In the genomic region with DNA sequence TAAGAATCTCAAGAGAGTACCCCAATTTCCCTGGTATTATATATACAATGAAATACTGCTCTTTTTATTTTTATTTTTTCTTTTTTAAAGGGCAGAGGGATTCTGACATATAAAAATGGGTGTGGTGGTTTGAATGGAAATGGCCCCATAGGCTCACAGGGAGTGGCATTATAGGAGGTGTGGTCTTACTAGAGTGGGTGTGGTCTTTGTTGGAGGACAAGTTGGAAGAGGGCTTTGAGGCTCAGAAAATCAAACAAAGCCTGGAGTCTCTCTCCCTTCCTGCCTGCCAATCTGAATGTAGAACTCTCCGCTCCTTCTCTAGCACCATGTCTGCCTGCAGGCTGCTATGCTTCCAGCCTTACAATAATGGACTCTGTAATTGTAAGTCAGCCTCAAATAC, we compare ENCODE assay signal across 13 mouse cellular contexts.
"Had no signal": no experiment of that assay in that cellular context is flagged by ENCODE, and none has a peak within 500 bp of the region (broad histone marks: within the 10 kb centered on the region; RNA-seq: fewer than 3 reads in every experiment).

No protein-coding gene starts in this region.

- H3K9ac ChIP-seq: intestine, embryonic 15.5 days; limb, embryonic 12.5 days; lung, embryonic 14.5 days; midbrain, embryonic 13.5 days had no signal

- DNase-seq: kidney, adult 18-20 months; kidney, postnatal 10 days; kidney, postnatal 4 days; lung, embryonic 14.5 days; lung, postnatal 10 days; thymus, adult 2 months; thymus, postnatal 25 days had no signal

- H3K27ac ChIP-seq: intestine, embryonic 15.5 days; layer of hippocampus, adult 2 months; limb, embryonic 12.5 days; macrophage; midbrain, embryonic 13.5 days had no signal

- ATAC-seq: intestine, embryonic 15.5 days; midbrain, embryonic 13.5 days had no signal

- H3K36me3 ChIP-seq: intestine, embryonic 15.5 days; limb, embryonic 12.5 days; midbrain, embryonic 13.5 days had no signal

- H3K4me2 ChIP-seq: intestine, embryonic 15.5 days; limb, embryonic 12.5 days; lung, embryonic 14.5 days; midbrain, embryonic 13.5 days had no signal

- H3K27me3 ChIP-seq: intestine, embryonic 15.5 days; limb, embryonic 12.5 days; megakaryocyte, embryonic 14.5 days had no signal

- H3K9me3 ChIP-seq: intestine, embryonic 15.5 days; limb, embryonic 12.5 days; megakaryocyte, embryonic 14.5 days; midbrain, embryonic 13.5 days had no signal

- H3K4me3 ChIP-seq: intestine, embryonic 15.5 days; layer of hippocampus, adult 2 months; limb, embryonic 12.5 days; megakaryocyte, embryonic 14.5 days; midbrain, embryonic 13.5 days had no signal
